Mouse (Mus musculus) heart, embryonic 15.5 days (tissue): ENCODE measurements at regions not wholly inside any gene's neighbourhood (a gene's known extent, or its start where the extent isn't known, plus 50 kb on each side); places are given as distances from the start of the nearest gene placed in this dataset.

Source experiments
- ATAC-seq: fragments of 200-750 bp; cut with Nextera tagmentation; replicated peaks from 2 replicates; pipeline ENCODE4 v1.8.0; 2017; ENCODE audit warnings: low read depth, moderate TSS enrichment; ENCODE audit not compliant: insufficient number of reproducible peaks, insufficient read depth, low FRiP score
- H3K27ac ChIP-seq: fragments of 300-500 bp; sonication (generic); 2 replicates; pipeline ENCODE4 v1.5.1; 2015; ENCODE audit warnings: mild to moderate bottlenecking, inconsistent platforms
- H3K27me3 ChIP-seq: fragments of 300-500 bp; sonication (generic); 2 replicates; pipeline ENCODE4 v1.6.1; 2015; ENCODE audit warnings: inconsistent platforms
- H3K36me3 ChIP-seq: fragments of 300-500 bp; sonication (generic); 2 replicates; pipeline ENCODE4 v1.6.1; 2015; ENCODE audit warnings: mild to moderate bottlenecking, inconsistent platforms
- H3K4me1 ChIP-seq: fragments of 300-500 bp; sonication (generic); replicated peaks from 2 replicates; pipeline ENCODE4 v1.6.1; 2015; ENCODE audit warnings: inconsistent platforms
- H3K4me2 ChIP-seq: fragments of 300-500 bp; sonication (generic); 2 replicates; pipeline ENCODE4 v1.6.1; 2015; ENCODE audit warnings: inconsistent platforms, mild to moderate bottlenecking, moderate library complexity
- H3K4me3 ChIP-seq: fragments of 300-500 bp; sonication (generic); 2 replicates; pipeline ENCODE4 v1.5.1; 2015; ENCODE audit warnings: mild to moderate bottlenecking, inconsistent platforms
- H3K9ac ChIP-seq: fragments of 300-500 bp; sonication (generic); 2 replicates; pipeline ENCODE4 v1.6.1; 2015; ENCODE audit warnings: mild to moderate bottlenecking, inconsistent platforms
- H3K9me3 ChIP-seq: fragments of 300-500 bp; sonication (generic); replicated peaks from 2 replicates; pipeline ENCODE4 v1.6.1; 2016; ENCODE audit warnings: inconsistent platforms
- WGBS: fragments of 180-500 bp; shearing (Covaris S2); methylation state at CpG from one replicate; pipeline ENCODE4 v1.1.7; 2015; ENCODE audit warnings: mixed read lengths; 5-methylcytosine and 5-hydroxymethylcytosine counted together

- no peak overlapping the region for H3K27ac ChIP-seq
- WGBS = 87% methylated on average over 1 of the region's 1 CpGs
Measured at GRCm38 (mm10) chr4:5294030-5294429, 500.9 kb upstream of the Impad1 start.

GRCm38 (mm10) chr4:5276113-5276512 is 483.0 kb upstream of the Impad1 start:
- H3K27me3 ChIP-seq = no peaks in the 10 kb centered on the region
- no peaks in the 10 kb centered on the region for H3K9me3 ChIP-seq
- WGBS = 59% methylated on average over 1 of the region's 1 CpGs
- no peak overlapping the region for H3K4me2 ChIP-seq
- H3K4me3 ChIP-seq = no peak overlapping the region
- no peaks in the 10 kb centered on the region for H3K36me3 ChIP-seq
- no peak overlapping the region for H3K9ac ChIP-seq
- H3K4me1 ChIP-seq = no peaks in the 10 kb centered on the region
- no peak for ATAC-seq
- no peak overlapping the region for H3K27ac ChIP-seq

More at GRCm38 (mm10) chr4:5294030-5294429, 500.9 kb upstream of the Impad1 start:
- H3K27me3 ChIP-seq = no peaks in the 10 kb centered on the region
- no peak for ATAC-seq
- H3K4me2 ChIP-seq = no peak overlapping the region
- H3K4me1 ChIP-seq = no peaks in the 10 kb centered on the region
- H3K4me3 ChIP-seq = no peak overlapping the region
- no peaks in the 10 kb centered on the region for H3K9me3 ChIP-seq
- H3K36me3 ChIP-seq = no peaks in the 10 kb centered on the region
- H3K9ac ChIP-seq = no peak overlapping the region
